Mouse (Mus musculus) megakaryocyte progenitor cell, adult 5-6 weeks (primary cell): ENCODE results near the gene Mlh3. TPM values are rescaled to one million over a fixed set of nuclear protein-coding genes. Genes with fewer than 3 reads are reported as not detected.
"Not testable (repeated sequence)": the region's sequence is repeated elsewhere in the genome, so short reads cannot be mapped to it uniquely, and the experiment has no call there.

ENCODE experiments used
- ATAC-seq: replicated peaks from 2 replicates; pipeline ENCODE4 v1.8.0; 2016; ENCODE audit warnings: mild to moderate bottlenecking, moderate TSS enrichment, inconsistent platforms; ENCODE audit not compliant: poor library complexity
- total RNA-seq, 2 experiments: library from RNA; stranded (forward) in 1 of 2; stranded (reverse) in 1 of 2; fragments of 157-497, 149-512 nt in 1 of 2; fragments of 200-1000 nt in 1 of 2; gene quantifications; 2 replicates each; pipeline versions ENCODE4 v1.2.3 to v1.2.4; 2015 to 2017

The Mlh3 gene
- total RNA-seq, 2 experiments from 2014 or later = 5.6 to 7.9 TPM

- not testable (repeated sequence) for ATAC-seq
Observed at GRCm38 (mm10) chr12:85281756-85282155, 11.4 kb upstream of the Mlh3 start.

- peak; percentile 63 for ATAC-seq
Observed at GRCm38 (mm10) chr12:85280845-85281651, 10.6 kb upstream of the Mlh3 start.

- ATAC-seq = peak; percentile 83
Observed at GRCm38 (mm10) chr12:85280105-85280844, 9.9 kb upstream of the Mlh3 start.

GRCm38 (mm10) chr12:85279396-85280080 is 9.1 kb upstream of the Mlh3 start:
- 0 out of 2 replicates have a peak, but pooled peaks have one; percentile 10 for ATAC-seq

GRCm38 (mm10) chr12:85278919-85279318 is 8.5 kb upstream of the Mlh3 start:
- peak; percentile 63 for ATAC-seq

GRCm38 (mm10) chr12:85276273-85276672 is 5.9 kb upstream of the Mlh3 start:
- no peak for ATAC-seq

GRCm38 (mm10) chr12:85273508-85273907 is 3.1 kb upstream of the Mlh3 start:
- ATAC-seq = no peak

GRCm38 (mm10) chr12:85271843-85272206 is 1.4 kb upstream of the Mlh3 start:
- no peak for ATAC-seq

- no peak for ATAC-seq
Observed at GRCm38 (mm10) chr12:85271132-85271842, 888 bp upstream of the Mlh3 start.

- no peak for ATAC-seq
Observed at GRCm38 (mm10) chr12:85269821-85270220, 578 bp downstream of the Mlh3 start.

GRCm38 (mm10) chr12:85266248-85266647 is 4.2 kb downstream of the Mlh3 start:
- ATAC-seq = no peak

- ATAC-seq = no peak
Observed at GRCm38 (mm10) chr12:85264940-85265339, 5.5 kb downstream of the Mlh3 start.

- no peak for ATAC-seq
Observed at GRCm38 (mm10) chr12:85264531-85264930, 5.9 kb downstream of the Mlh3 start.

GRCm38 (mm10) chr12:85263190-85263589 is 7.2 kb downstream of the Mlh3 start:
- ATAC-seq = no peak

- ATAC-seq = no peak
Observed at GRCm38 (mm10) chr12:85262489-85262888, 7.9 kb downstream of the Mlh3 start.

- ATAC-seq = peak; percentile 88
Observed at GRCm38 (mm10) chr12:85257008-85257639, 13.3 kb downstream of the Mlh3 start.

- peak; percentile 25 for ATAC-seq
Observed at GRCm38 (mm10) chr12:85256074-85256751, 14.2 kb downstream of the Mlh3 start.

- no peak for ATAC-seq
Observed at GRCm38 (mm10) chr12:85252083-85252482, 18.3 kb downstream of the Mlh3 start.

- no peak for ATAC-seq
Observed at GRCm38 (mm10) chr12:85237553-85237952, 32.8 kb downstream of the Mlh3 start.
